Mouse (Mus musculus): Measurements from ENCODE around the gene Gm20425. TPM values are rescaled to one million over a fixed set of nuclear protein-coding genes. Genes with fewer than 3 reads are reported as not detected.

Gene Gm20425
- total and polyA plus RNA-seq, 3 experiments = not detected

GRCm38 (mm10) chr9:103153286-103153685 is 76.8 kb downstream of the Gm20425 start:
- Histone ChIP-seq H3K79me2 (replicated peaks; ENCODE audit: control insufficient read depth, extremely low read depth, insufficient read depth, poor library complexity, severe bottlenecking) (no peaks in the 10 kb centered on the region), H3K36me3 (replicated peaks in 1 of 2; ENCODE audit: control insufficient read depth in 1 of 2, insufficient read depth in 1 of 2, low read length in 1 of 2) (no peaks in the 10 kb centered on the region), H3K9me3 (replicated peaks; ENCODE audit: low read length) (peaks cover 2% of the 10 kb centered on the region), H3K4me3 (replicated peaks in 1 of 3; ENCODE audit: low read depth in 2 of 3, low read length in 2 of 3, poor library complexity in 1 of 3) (no peak overlapping the region), H3K27ac (ENCODE audit: insufficient read depth, low read depth) (no peak overlapping the region), H3K9ac (ENCODE audit: insufficient read depth, low read depth) (no peak overlapping the region), H3K4me1 (ENCODE audit: control insufficient read depth in 1 of 2, insufficient read depth in 2 of 2) (peaks cover 10 to 41% of the 10 kb centered on the region in 2 experiments), H3K27me3 (replicated peaks) (no peaks in the 10 kb centered on the region), H3K4me2 (ENCODE audit: insufficient read depth, low read depth, poor library complexity, severe bottlenecking) (no peak overlapping the region)
- in situ Hi-C loops (cut with MboI; ENCODE audit: low pct_ligation_motif_present, low pct_unique_long_range_greater_than_20kb, low sequenced_read_pairs) (no loop called here), dilution Hi-C loops (cut with MboI; ENCODE audit: extremely low pct_ligation_motif_present, extremely low pct_unique_long_range_greater_than_20kb, low sequenced_read_pairs) (no loop called here)
- DNase-seq (ENCODE audit: extremely low read depth) = no peak
- TF ChIP-seq IRF4 (IDR thresholded peaks at IDR 0.05; ENCODE audit: low read depth, low read length) (no peak), MYC (IDR thresholded peaks at IDR 0.05; ENCODE audit: low read depth, low read length) (no peak), PAX5 (IDR thresholded peaks at IDR 0.05; ENCODE audit: low read length) (no peak), HCFC1 (IDR thresholded peaks at IDR 0.05; ENCODE audit: low read depth, low read length) (no peak), NRF1 (IDR thresholded peaks at IDR 0.05; ENCODE audit: low read depth, low read length) (no peak), RCOR1 (conservative IDR thresholded peaks at IDR 0.05; ENCODE audit: low read depth, low read length) (no peak), USF2 (conservative IDR thresholded peaks at IDR 0.05; ENCODE audit: low read depth, low read length) (no peak), JUN (IDR thresholded peaks at IDR 0.05; ENCODE audit: insufficient read depth, low read depth, low read length) (no peak), POLR2AphosphoS2 (IDR thresholded peaks at IDR 0.05; ENCODE audit: low read depth, low read length) (no peak), MAZ (IDR thresholded peaks at IDR 0.05; ENCODE audit: low read depth, low read length) (no peak), ELF1 (IDR thresholded peaks at IDR 0.05; ENCODE audit: low read depth, low read length) (no peak), BHLHE40 (IDR thresholded peaks at IDR 0.05; ENCODE audit: low read depth, low read length) (no peak), MXI1 (IDR thresholded peaks at IDR 0.05; ENCODE audit: low read depth, low read length) (no peak), USF1 (IDR thresholded peaks at IDR 0.05; ENCODE audit: low read depth, low read length) (no peak), MAFK (IDR thresholded peaks at IDR 0.05; ENCODE audit: insufficient replicate concordance, low read length) (no peak)

GRCm38 (mm10) chr9:103149074-103149799 is 80.9 kb downstream of the Gm20425 start:
- peaks cover 2% of the 10 kb centered on the region for H3K9me3 ChIP-seq (replicated peaks; ENCODE audit: low read length)
- H3K36me3 ChIP-seq (replicated peaks in 1 of 2; ENCODE audit: control insufficient read depth in 1 of 2, insufficient read depth in 1 of 2, low read length in 1 of 2) = no peaks in the 10 kb centered on the region
- no peak overlapping the region for H3K4me2 ChIP-seq (ENCODE audit: insufficient read depth, low read depth, poor library complexity, severe bottlenecking)
- peaks cover 23 to 61% of the 10 kb centered on the region in 2 experiments for H3K4me1 ChIP-seq (ENCODE audit: control insufficient read depth in 1 of 2, insufficient read depth in 2 of 2)
- H3K9ac ChIP-seq (ENCODE audit: insufficient read depth, low read depth) = no peak overlapping the region
- dilution Hi-C loops (cut with MboI; ENCODE audit: extremely low pct_ligation_motif_present, extremely low pct_unique_long_range_greater_than_20kb, low sequenced_read_pairs) = no loop called here
- H3K79me2 ChIP-seq (replicated peaks; ENCODE audit: control insufficient read depth, extremely low read depth, insufficient read depth, poor library complexity, severe bottlenecking) = no peaks in the 10 kb centered on the region
- no peaks in the 10 kb centered on the region for H3K27me3 ChIP-seq (replicated peaks)
- H3K4me3 ChIP-seq (replicated peaks in 1 of 3; ENCODE audit: low read depth in 2 of 3, low read length in 2 of 3, poor library complexity in 1 of 3) = no peak overlapping the region
- no peak for TF ChIP-seq E2F4 (IDR thresholded peaks at IDR 0.05; ENCODE audit: insufficient replicate concordance, low read depth, low read length)
- TF ChIP-seq GABPA (IDR thresholded peaks at IDR 0.05; ENCODE audit: insufficient replicate concordance, low read depth, low read length) = no peak
- TF ChIP-seq USF2 (conservative IDR thresholded peaks at IDR 0.05; ENCODE audit: low read depth, low read length) = no peak
- no peak for TF ChIP-seq MAX (IDR thresholded peaks at IDR 0.05; ENCODE audit: low read length)
- TF ChIP-seq ZKSCAN1 (IDR thresholded peaks at IDR 0.05; ENCODE audit: borderline replicate concordance, low read depth, low read length) = no peak
- TF ChIP-seq POLR2AphosphoS2 (IDR thresholded peaks at IDR 0.05; ENCODE audit: low read depth, low read length) = no peak
- no peak for TF ChIP-seq RAD21 (IDR thresholded peaks at IDR 0.05; ENCODE audit: low read depth, low read length)
- no peak for TF ChIP-seq ELF1 (IDR thresholded peaks at IDR 0.05; ENCODE audit: low read depth, low read length)
- TF ChIP-seq PAX5 (IDR thresholded peaks at IDR 0.05; ENCODE audit: low read length) = no peak
- no peak for TF ChIP-seq TBP (conservative IDR thresholded peaks at IDR 0.05; ENCODE audit: low read depth, low read length)
- TF ChIP-seq ZC3H11A (IDR thresholded peaks at IDR 0.05; ENCODE audit: low read depth, low read length) = no peak
- no peak for TF ChIP-seq CTCF (conservative IDR thresholded peaks at IDR 0.05 in 1 of 2, IDR thresholded peaks at IDR 0.05 in 1 of 2; ENCODE audit: low read depth in 2 of 2, low read length in 2 of 2)
- no peak for TF ChIP-seq MXI1 (IDR thresholded peaks at IDR 0.05; ENCODE audit: low read depth, low read length)
- TF ChIP-seq MAZ (IDR thresholded peaks at IDR 0.05; ENCODE audit: low read depth, low read length) = no peak
- DNase-seq (ENCODE audit: extremely low read depth) = no peak
- in situ Hi-C loops (cut with MboI; ENCODE audit: low pct_ligation_motif_present, low pct_unique_long_range_greater_than_20kb, low sequenced_read_pairs) = no loop called here
- no peak overlapping the region for H3K27ac ChIP-seq (ENCODE audit: insufficient read depth, low read depth)
